Mouse (Mus musculus) right cerebral cortex, postnatal 36 days (tissue): ENCODE measurements around the gene Zbtb46.

Experiments used
- DNase-seq, 2 experiments: peaks; one replicate each; pipeline ENCODE4 v3.0.0; 2022; ENCODE audit warnings: low spot score in 2 of 2, mixed read lengths in 1 of 2

Gene Zbtb46

DNA sequence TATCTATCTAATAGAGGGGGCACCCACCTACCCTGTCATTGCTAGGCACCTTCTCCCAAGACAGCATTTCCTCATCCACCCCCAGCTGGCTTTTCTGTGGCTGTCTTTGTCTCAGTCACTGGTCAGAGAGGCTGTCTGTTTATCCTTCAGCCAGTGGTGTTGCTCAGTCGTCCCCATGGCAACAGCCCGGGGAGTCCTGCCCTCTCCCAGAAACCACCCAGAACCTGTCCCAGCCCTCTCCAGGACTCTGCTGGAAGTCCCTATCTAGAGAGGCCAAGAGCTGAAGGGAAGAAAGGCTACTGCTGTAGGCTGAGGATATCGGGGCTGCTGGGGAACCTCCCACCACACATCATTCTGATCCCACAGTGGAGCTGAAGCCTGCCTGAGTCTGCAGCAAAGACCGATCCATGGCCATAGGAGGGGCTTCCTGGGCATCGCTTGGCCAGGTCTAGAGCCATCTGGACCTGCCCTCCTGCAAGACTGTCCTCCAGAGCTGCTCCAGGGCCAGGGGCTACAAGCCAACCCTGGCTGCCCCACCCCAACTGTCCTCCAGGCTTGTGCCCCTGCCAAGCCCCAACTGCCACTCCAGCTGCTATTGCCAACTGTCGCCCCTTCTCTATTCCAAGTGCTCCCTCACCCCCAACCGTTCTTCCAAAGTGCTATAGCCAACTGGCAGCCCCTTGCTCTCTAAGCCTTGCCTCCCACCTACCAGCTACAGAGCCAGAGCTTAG lies 3.9 kb upstream of the Zbtb46 start:
- DNase-seq = peak in 1 of 2 experiments; percentile 40

DNA sequence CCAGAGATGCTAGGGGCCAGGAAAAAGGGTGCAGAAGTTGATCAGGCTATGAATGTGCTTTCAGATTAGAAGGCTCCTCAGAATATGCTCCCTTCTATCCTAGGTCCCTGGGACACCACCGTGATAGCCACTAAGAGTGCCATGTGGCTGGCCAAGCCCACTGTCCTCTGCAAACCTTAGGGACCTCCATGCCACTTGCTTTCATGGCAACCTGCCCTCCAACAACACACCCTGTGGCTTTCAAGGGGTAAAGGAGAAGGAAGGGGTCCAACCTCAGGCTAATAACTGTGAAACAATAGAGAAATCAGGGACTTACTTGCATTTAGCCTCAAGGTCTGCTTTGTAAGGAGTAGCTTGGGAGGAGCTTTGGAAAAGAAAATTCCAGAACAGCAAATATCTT lies 3.4 kb upstream of the Zbtb46 start:
- no peak for DNase-seq

DNA sequence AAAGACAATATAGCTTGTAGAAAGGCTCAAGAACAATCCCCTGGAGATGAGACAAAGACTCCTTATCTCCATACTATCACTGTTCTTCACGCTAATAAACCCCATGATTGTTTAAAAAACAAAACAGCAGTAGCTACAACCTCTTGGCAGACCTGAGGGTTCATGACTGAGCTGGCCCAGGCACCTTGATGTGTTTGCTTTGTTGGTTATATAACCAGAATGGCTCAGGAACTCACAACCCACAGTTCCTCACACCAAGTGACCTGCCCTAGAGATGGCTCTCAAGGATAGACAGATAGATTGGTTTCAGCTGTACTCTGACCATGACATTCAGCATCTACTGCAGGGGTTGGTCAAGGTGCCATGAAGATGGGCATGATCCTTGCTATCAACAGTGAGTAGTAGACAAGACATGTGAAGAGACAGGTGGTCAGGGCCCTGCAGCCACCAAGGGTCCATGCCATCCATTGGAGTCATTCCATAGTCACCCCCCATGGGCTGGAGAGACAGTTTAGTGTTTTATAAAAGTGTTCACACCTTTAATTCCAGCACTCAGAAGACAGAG lies 2.4 kb upstream of the Zbtb46 start:
- no peak for DNase-seq

DNA sequence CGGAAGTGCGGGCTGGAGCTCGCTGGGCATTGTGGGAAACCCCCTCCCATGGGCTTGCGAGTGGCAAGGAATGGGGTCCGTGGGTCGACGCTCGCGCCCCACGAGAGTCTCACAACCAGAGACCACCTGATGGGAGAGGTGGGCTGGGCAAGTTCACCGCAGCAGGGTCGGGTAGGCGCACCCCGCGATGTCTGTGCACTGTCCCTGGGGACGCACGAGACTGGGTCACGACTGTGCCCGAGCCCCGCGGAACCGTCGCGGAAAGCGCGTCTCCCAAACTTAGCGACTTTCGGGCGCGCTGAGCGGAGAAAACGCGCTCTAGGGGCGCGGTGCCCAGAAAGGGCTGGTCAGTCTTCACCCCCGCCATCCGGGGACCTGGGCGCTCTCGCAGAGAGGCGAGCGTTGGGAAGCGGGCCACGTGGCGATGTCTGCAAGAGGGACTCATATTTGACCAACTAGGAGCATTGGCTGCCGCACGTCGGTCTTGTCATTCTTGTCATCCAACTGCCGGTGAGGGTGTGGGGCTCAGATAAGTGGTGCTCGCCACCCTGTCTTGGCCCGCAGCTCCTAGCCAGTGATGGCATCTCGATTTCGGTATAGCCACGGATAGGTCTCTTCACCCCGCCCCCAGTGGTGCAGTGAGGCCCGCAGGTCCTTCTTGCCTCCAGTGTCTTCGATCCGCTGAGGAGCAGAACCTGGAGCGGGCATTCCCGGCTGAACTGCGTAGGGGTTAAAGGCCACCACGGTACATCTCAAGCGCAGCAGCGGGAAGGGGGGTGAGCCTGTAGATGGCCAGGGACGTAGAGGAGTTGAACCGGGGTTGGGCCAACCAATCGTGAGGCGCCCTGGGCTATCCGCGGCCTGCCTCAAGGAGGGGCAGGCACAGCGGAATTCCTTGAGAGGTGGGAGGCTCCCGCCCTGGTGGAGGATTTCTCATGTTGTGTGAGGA lies 721 bp upstream of the Zbtb46 start:
- DNase-seq = peak in 1 of 2 experiments; percentile 24

DNA sequence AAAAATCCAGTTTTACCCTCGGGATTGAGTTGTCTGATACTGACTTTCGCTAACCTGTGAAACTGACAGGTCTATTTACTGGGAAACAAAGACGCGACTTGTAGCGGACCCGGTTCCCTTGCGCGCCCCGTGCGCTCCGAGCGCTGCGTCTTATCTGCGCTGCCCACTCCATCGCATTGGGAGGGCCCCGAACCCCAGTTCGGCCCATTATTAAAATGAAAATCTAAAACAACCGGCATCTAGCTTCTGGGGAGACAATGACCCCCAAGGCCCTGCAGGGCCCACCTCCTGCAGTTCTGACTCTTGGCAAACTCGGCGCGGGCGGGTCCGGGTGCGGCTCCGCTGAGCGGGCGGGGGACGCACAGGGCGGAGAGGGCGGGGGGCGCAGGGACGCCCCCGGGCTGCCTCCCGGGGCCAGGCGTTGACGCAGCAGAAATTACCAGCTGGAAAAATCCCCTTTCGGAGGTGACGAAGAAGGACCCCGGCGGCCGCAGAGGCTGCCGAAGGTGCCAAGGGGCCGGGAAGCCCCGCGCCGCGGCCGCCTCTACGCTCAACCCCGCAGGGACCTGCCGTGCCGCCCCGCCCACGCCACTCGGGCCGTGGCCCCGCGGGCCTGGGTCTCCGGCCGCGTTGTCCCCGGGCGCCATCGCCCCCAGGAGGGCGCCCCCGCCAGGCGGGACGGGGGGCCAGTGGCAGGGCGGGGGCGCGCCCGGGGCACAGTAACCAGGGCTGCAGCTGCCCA lies 644 bp downstream of the Zbtb46 start:
- no peak for DNase-seq

DNA sequence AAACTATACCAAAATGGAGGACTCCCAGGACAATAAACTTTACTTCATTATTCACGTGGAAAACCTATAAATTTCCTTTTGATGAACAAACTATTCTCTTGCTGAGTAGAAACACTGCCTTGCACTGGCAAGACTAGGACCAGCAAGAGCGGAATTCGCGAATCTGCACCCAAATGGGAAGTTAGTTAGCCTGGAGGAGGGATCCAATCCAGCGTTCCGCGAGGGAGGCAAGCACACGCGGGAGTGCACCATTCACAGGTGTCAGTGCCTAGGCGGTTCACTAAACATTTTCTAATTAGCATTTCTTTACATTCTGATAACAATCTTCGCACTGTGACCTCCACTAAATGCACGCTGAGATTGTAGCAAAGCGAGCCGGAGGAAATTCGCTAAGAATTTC lies 1.4 kb downstream of the Zbtb46 start:
- no peak for DNase-seq

DNA sequence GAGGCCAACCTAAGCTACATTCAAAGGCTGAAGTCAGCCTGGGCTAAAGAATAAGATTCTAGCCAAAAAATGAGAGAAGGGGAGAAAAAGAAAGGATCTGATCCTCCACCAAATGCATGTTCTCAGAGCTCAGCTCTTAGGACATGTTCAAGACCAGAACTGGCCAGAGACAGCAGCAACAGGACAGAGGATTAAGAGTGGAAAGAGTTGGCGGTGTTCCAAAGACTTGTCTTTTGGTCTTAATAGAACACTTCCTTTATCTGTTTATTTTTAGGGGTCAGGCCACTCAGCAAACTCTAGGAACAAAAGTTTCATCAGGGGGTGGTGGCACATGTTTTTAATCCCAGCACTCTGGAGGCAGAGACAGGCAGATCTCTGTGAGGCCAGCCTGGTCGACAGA lies 3.3 kb downstream of the Zbtb46 start:
- no peak for DNase-seq

DNA sequence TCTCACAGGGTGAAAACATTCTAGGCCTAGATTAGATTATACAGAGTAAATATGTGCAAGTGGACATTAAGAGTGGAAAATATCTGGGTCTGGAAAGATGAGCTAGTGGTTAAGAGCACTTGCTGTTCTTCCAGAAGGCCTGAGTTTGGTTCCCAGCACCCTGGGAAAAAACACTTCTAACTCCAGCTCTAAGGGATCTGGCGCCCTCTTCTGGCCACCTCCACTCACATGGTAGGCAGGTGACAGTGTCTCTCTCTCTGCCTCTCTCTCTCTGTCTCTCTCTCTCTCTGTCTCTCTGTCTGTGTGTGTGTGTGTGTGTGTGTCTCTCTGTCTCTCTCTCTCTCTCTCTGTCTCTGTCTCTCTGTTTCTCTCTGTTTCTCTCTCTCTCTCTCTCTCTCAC lies 6.0 kb downstream of the Zbtb46 start:
- DNase-seq = no peak

DNA sequence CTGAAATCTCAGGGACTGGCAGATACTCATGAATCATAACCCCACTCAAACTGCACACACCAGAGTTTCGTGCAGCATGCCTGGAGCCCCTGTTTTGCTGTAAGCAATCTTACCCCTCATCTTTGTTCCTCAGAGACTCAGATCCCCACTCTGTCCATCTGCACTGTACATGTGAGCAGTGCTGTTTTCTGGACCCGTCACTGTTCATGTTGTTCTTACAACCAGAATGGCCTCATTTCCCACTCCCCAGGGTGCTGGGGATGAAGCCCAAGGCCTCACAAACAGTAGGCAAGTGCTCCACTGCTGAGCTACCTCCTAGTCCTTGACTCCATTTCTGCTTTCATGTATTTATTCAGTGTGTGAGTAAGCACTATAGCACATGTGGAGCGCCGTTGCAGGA lies 7.0 kb downstream of the Zbtb46 start:
- no peak for DNase-seq

DNA sequence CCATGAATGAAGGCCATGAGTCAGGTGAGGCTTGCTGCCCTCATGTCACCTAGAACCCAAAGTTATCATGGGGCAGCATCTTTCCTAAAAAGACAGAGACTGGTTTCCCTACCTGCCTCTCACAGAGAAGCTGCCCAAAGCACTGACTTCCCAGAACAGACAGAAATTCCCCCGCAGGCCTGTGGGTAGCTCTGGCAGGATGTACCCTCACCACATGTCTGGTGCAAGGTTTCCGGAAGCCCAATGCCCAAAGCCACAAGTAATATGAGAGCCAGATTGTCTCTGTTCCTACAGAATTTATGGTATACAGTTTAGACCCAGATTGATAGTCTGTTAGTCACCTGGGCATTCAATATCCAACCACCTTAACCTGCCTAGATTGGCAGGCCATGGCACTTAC lies 16.2 kb downstream of the Zbtb46 start:
- DNase-seq = no peak

DNA sequence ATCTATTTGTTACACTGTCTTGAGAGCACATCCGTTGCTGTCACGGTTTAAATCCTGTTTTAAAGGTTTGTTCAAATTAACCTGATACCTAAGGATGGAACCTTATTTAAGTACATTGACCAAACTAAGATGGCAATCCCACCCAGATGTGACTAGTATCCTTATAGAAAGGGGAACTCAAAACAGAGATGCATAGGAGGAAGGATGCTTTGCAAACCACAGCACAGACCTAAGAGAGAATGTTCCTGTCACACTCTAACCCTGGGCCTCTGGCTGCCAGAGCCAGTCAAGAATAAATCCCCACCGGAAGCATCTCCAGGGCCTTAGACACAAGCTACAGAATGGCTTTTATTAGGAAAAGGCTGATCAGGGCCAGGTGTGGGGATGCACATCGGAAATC lies 21.1 kb downstream of the Zbtb46 start:
- no peak for DNase-seq

DNA sequence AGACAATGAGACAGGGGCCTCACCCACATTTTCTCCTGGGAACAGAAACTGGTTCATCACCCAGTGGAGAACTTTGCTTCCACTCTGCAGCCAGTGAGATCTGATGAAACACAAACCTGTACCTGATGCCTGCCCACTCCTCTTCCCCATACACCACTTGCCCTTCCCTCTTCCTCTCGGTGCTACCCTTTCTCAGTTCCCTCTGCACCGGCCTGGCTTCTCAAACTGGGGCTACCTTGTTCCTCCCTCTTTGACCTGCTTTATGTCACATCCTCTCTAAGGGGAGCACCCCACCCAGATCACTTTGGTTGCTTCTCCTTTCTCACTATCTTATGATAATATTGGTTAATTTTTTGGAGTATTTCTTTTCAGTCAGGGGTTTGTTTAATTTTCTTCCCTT lies 23.0 kb downstream of the Zbtb46 start:
- DNase-seq = no peak

DNA sequence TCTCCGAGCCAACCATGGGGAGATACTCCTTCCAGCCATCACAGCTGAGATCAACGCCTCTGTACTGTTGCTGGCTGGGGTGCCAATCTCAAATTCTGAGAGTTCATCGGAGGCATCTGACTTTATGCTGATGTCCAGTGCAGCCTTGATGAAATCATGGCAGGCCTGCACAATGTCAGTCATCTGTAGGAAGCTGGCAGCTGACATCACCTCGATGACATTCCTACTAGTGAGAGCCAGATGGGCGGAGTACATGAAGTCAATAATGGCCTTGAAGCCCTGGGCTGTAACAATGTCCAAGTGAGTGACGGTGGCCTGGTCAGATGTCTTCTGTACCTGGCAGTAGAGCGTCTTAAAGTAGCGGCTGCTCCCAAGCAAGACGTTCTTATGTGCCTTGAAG lies 35.4 kb downstream of the Zbtb46 start:
- no peak for DNase-seq

DNA sequence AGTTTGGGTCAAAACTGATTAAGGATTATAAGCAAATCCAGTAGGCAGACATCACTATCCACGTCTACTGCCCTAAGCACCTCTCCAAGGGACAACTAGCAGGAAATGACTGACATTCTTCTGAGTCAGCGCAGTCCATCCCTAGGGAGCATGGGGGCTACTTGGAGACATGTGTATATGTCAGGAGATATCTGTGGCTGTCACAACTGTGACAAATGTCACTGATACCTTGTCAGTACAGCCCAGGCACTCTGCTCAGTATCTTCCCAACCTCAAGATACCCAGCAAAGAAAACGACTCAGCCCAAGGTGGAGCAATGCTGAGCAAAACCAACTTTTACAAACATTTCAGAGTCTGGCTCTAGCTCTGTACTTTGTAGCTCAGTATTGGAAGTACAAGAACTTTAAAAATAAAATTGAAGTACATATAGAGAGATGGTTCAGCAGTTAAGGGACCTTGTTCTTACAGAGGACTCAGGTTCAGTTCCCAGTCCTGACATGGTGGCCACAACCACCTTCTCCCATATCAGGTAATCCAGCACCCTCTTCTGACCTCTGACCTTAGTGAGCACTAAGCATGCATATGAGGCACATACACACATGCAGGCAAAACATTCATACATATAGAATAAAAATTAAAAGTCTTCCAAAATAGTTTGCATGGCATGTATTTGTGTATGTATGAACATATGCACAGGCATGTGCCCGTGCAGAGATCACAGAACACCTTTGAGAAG lies 38.2 kb downstream of the Zbtb46 start:
- DNase-seq = no peak

DNA sequence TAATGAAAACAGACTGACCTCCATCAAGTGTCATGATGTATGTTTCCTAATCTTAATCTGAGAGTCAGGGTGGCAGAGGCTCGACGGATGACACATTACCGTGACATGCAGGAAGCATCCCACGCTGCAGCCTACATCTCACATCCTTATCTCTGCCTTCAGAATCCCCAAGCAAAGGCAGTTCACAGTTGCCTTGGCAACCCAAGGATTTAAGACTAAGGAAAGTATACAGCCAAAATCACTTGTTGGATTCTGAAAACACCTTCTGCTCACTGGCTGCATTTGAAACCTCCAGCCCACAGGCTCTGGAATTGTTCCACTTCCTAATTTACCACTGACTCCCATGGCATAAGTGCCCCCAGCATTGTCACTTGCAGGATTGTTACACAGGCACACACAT lies 38.8 kb downstream of the Zbtb46 start:
- DNase-seq = peak; percentile 62 to 78

DNA sequence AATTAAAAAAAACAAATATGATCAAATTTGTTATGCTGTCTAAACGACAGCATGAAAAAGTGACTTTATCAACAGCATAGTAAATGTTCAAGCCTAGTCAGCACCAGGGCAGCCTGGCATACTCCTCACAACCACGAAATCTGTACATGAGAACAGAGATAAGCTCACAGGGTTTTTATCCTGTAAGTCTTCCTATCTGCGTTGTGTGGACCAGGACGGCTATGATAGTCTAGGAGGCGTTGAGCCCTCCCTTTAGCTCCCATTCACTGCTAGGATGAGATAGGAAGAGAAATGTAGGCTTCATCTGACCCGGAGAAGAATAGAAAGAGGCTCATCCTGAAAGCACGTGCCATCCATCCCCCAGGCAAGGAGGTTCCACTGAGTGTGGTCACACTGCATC lies 39.9 kb downstream of the Zbtb46 start:
- no peak for DNase-seq

DNA sequence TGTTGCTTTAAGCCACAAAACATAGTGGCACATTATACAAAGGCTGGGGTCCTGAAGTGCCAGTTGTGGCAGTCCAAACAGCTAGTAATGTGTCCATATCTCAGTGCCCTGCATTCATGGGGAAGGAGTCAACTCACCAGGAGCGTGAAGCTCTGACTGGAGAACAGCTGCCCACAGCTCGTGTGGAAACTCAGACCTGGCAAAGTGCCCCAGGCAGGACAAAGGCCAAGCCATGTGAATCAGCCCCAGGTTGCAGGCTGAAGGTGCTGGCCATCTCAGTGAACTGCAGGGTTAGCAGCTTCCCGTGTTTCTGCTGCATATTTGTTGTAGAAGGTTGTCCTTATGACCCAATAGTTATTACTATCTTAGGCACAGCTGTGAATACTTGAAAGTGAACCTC lies 43.3 kb downstream of the Zbtb46 start:
- no peak for DNase-seq

DNA sequence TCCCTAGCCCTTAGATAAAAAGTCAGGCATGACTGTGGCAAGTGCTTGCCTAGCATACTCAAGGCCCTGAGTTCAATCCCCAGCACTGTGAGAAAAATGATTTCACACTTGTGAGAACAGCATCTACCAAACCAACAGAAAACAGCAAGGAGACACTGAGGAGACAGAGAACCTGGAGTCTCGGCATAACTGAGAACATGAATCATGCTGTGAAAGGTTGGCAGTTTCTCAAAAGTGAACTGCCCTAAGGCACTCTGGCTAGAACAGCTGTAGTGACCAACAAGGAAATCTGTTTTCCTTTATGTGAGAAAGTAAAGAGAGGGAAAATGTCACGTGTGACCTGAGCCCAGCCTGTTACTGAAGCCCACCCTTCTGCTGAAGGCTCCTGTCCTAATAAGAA lies 46.1 kb downstream of the Zbtb46 start:
- no peak for DNase-seq

DNA sequence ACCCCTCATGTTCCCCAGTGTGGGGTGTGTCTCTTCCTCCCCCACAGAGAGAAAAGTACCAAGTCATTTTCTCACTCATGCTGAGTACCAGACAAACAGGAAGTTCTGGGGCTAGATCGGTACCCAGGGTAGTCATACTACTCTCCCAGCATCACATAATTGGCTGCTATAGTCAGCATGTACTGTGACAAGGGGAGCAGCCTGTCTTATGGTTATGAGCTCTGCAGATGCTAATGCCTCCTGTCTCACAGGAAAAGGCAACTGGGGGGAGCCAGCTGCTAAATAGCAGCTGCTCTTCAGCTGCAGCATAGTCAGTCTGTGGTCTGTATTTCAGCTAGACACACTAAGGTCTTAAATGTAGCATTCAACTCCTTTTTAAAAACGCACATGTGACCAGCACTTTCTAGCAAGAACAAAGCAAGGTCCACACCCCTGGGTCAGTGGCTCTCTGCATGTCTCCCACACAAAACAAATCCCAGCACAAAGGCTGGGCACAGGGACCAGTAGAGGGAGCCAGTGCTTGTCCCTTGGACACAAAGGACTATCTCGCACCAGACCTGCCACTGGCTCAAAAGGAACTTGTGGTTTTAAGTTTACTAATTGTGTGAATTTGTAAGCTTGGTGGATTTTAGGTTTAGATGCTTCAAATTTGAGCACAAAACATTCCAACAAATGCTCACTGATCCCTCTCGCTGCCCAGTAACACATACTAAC lies 48.3 kb downstream of the Zbtb46 start:
- peak; percentile 24 to 37 for DNase-seq

DNA sequence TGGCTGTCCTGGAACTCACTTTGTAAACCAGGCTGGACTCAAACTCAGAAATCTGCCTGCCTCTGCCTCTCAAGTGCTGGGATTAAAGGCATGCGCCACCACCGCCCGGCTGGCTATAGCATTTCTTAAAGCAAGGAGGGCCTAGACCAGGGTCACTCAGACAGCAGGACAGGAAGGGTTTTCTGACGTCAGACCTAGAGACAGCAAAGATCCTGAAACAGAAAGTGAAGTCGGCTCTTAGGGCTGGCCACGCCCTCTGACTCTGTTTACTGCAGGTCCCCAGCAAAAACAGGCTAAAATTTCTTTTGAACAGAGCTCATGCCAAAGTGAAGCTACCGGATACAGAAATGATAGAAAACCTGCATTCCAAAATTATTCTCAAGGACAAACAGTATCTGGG lies 49.6 kb downstream of the Zbtb46 start:
- DNase-seq = no peak

DNA sequence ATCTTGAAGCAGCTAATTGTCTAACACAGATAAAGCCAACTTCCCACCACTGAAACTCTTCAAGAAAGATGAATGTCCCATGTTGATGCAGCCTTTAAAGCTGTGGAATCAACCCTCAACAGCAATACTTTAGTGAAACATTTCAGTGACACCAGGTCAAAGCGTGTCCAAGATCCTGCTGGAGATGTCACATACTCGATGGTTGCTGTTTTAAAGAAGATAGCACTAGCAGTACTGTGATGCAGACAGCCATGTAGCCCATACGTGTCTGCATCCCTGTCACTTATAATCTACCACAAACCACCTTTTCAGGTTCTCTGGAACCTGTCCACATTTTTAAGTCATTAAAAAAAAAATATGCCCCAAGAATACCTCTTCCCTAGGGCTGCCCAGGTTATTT lies 55.5 kb downstream of the Zbtb46 start:
- no peak for DNase-seq
